Mouse (Mus musculus): Measurements from ENCODE around the gene Slc12a9. TPM values are rescaled to one million over a fixed set of nuclear protein-coding genes. Genes with fewer than 3 reads are reported as not detected.

Gene Slc12a9
- polyA plus RNA-seq, 1 experiment: 21.6 TPM

GRCm38 (mm10) chr5:137304165-137304564 is 29.2 kb downstream of the Slc12a9 start:
- Histone ChIP-seq H3K4me1 (ENCODE audit: control insufficient read depth, insufficient read depth, low read length) (peaks cover 9% of the 10 kb centered on the region; the same call in 1 of the 2 replicates), H3K36me3 (ENCODE audit: control insufficient read depth, insufficient read depth, low read length) (peaks cover 5% of the 10 kb centered on the region), H3K4me3 (ENCODE audit: insufficient read depth, low read depth, low read length) (no peak overlapping the region), H3K27me3 (replicated peaks; ENCODE audit: control insufficient read depth, insufficient read depth, low read length) (no peaks in the 10 kb centered on the region), H3K27ac (ENCODE audit: insufficient read depth, low read depth, low read length) (no peak overlapping the region)
- TF ChIP-seq POLR2A (IDR thresholded peaks at IDR 0.05; ENCODE audit: low read depth, low read length): no peak
- TF ChIP-seq CTCF (conservative IDR thresholded peaks at IDR 0.05; ENCODE audit: insufficient read depth, insufficient read length, low read depth, low read length): no peak
- no peak for DNase-seq
- WGBS: 65% methylated on average over 3 of the region's 3 CpGs

- Histone ChIP-seq H3K4me1 (ENCODE audit: control insufficient read depth, insufficient read depth, low read length) (peaks cover 9% of the 10 kb centered on the region; the same call in 1 of the 2 replicates), H3K27ac (ENCODE audit: insufficient read depth, low read depth, low read length) (no peak overlapping the region), H3K27me3 (replicated peaks; ENCODE audit: control insufficient read depth, insufficient read depth, low read length) (no peaks in the 10 kb centered on the region), H3K36me3 (ENCODE audit: control insufficient read depth, insufficient read depth, low read length) (peaks cover 5% of the 10 kb centered on the region), H3K4me3 (ENCODE audit: insufficient read depth, low read depth, low read length) (no peak overlapping the region)
- TF ChIP-seq CTCF (conservative IDR thresholded peaks at IDR 0.05; ENCODE audit: insufficient read depth, insufficient read length, low read depth, low read length) (no peak), POLR2A (IDR thresholded peaks at IDR 0.05; ENCODE audit: low read depth, low read length) (no peak)
- DNase-seq: no peak
- WGBS: 93% methylated on average over 4 of the region's 4 CpGs
Observed at GRCm38 (mm10) chr5:137303609-137304008, 29.8 kb downstream of the Slc12a9 start.

- TF ChIP-seq POLR2A (IDR thresholded peaks at IDR 0.05; ENCODE audit: low read depth, low read length): no peak
- TF ChIP-seq CTCF (conservative IDR thresholded peaks at IDR 0.05; ENCODE audit: insufficient read depth, insufficient read length, low read depth, low read length): no peak
- Histone ChIP-seq H3K27ac (ENCODE audit: insufficient read depth, low read depth, low read length) (no peak overlapping the region), H3K4me3 (ENCODE audit: insufficient read depth, low read depth, low read length) (no peak overlapping the region), H3K36me3 (ENCODE audit: control insufficient read depth, insufficient read depth, low read length) (peaks cover 5% of the 10 kb centered on the region), H3K27me3 (replicated peaks; ENCODE audit: control insufficient read depth, insufficient read depth, low read length) (no peaks in the 10 kb centered on the region), H3K4me1 (ENCODE audit: control insufficient read depth, insufficient read depth, low read length) (peaks cover 7% of the 10 kb centered on the region; the same call in 1 of the 2 replicates)
- WGBS: 68% methylated on average over 21 of the region's 21 CpGs
- DNase-seq: peak; percentile 56
Observed at GRCm38 (mm10) chr5:137301253-137301652, 32.1 kb downstream of the Slc12a9 start.

- no peak for DNase-seq
- TF ChIP-seq CTCF (conservative IDR thresholded peaks at IDR 0.05; ENCODE audit: insufficient read depth, insufficient read length, low read depth, low read length) (no peak), POLR2A (IDR thresholded peaks at IDR 0.05; ENCODE audit: low read depth, low read length) (no peak)
- H3K4me1 ChIP-seq (ENCODE audit: control insufficient read depth, insufficient read depth, low read length): no peaks in the 10 kb centered on the region; the same call in 1 of the 2 replicates
- WGBS: 83% methylated on average over 7 of the region's 7 CpGs
- H3K27ac ChIP-seq (ENCODE audit: insufficient read depth, low read depth, low read length): no peak overlapping the region
- H3K4me3 ChIP-seq (ENCODE audit: insufficient read depth, low read depth, low read length): no peak overlapping the region
- H3K36me3 ChIP-seq (ENCODE audit: control insufficient read depth, insufficient read depth, low read length): peaks cover 5% of the 10 kb centered on the region
- H3K27me3 ChIP-seq (replicated peaks; ENCODE audit: control insufficient read depth, insufficient read depth, low read length): no peaks in the 10 kb centered on the region
Observed at GRCm38 (mm10) chr5:137299240-137299639, 34.2 kb downstream of the Slc12a9 start.

- H3K4me1 ChIP-seq (ENCODE audit: control insufficient read depth, insufficient read depth, low read length): no peaks in the 10 kb centered on the region; the same call in 1 of the 2 replicates
- no peak overlapping the region for H3K4me3 ChIP-seq (ENCODE audit: insufficient read depth, low read depth, low read length)
- DNase-seq: no peak
- H3K27me3 ChIP-seq (replicated peaks; ENCODE audit: control insufficient read depth, insufficient read depth, low read length): no peaks in the 10 kb centered on the region
- TF ChIP-seq POLR2A (IDR thresholded peaks at IDR 0.05; ENCODE audit: low read depth, low read length) (no peak), CTCF (conservative IDR thresholded peaks at IDR 0.05; ENCODE audit: insufficient read depth, insufficient read length, low read depth, low read length) (no peak)
- peaks cover 5% of the 10 kb centered on the region for H3K36me3 ChIP-seq (ENCODE audit: control insufficient read depth, insufficient read depth, low read length)
- WGBS: 86% methylated on average over 14 of the region's 14 CpGs
- H3K27ac ChIP-seq (ENCODE audit: insufficient read depth, low read depth, low read length): no peak overlapping the region
Observed at GRCm38 (mm10) chr5:137297126-137297525, 36.3 kb downstream of the Slc12a9 start.

GRCm38 (mm10) chr5:137295712-137296111 is 37.7 kb downstream of the Slc12a9 start:
- TF ChIP-seq CTCF (conservative IDR thresholded peaks at IDR 0.05; ENCODE audit: insufficient read depth, insufficient read length, low read depth, low read length): no peak
- no peak for TF ChIP-seq POLR2A (IDR thresholded peaks at IDR 0.05; ENCODE audit: low read depth, low read length)
- WGBS: 93% methylated on average over 15 of the region's 15 CpGs
- Histone ChIP-seq H3K4me3 (ENCODE audit: insufficient read depth, low read depth, low read length) (no peak overlapping the region), H3K36me3 (ENCODE audit: control insufficient read depth, insufficient read depth, low read length) (peaks cover 5% of the 10 kb centered on the region), H3K27me3 (replicated peaks; ENCODE audit: control insufficient read depth, insufficient read depth, low read length) (no peaks in the 10 kb centered on the region), H3K4me1 (ENCODE audit: control insufficient read depth, insufficient read depth, low read length) (no peaks in the 10 kb centered on the region; the same call in 1 of the 2 replicates), H3K27ac (ENCODE audit: insufficient read depth, low read depth, low read length) (no peak overlapping the region)
- no peak for DNase-seq

- Histone ChIP-seq H3K4me1 (ENCODE audit: control insufficient read depth, insufficient read depth, low read length) (no peaks in the 10 kb centered on the region; the same call in 1 of the 2 replicates), H3K36me3 (ENCODE audit: control insufficient read depth, insufficient read depth, low read length) (peaks cover 3% of the 10 kb centered on the region), H3K27me3 (replicated peaks; ENCODE audit: control insufficient read depth, insufficient read depth, low read length) (no peaks in the 10 kb centered on the region), H3K4me3 (ENCODE audit: insufficient read depth, low read depth, low read length) (no peak overlapping the region), H3K27ac (ENCODE audit: insufficient read depth, low read depth, low read length) (no peak overlapping the region)
- TF ChIP-seq CTCF (conservative IDR thresholded peaks at IDR 0.05; ENCODE audit: insufficient read depth, insufficient read length, low read depth, low read length) (no peak), POLR2A (IDR thresholded peaks at IDR 0.05; ENCODE audit: low read depth, low read length) (no peak)
- DNase-seq: no peak
- 78% methylated on average over 9 of the region's 9 CpGs for WGBS
Observed at GRCm38 (mm10) chr5:137295296-137295695, 38.1 kb downstream of the Slc12a9 start.
